Mouse (Mus musculus) kidney, postnatal 0 days (tissue): Measurements from ENCODE around the gene Faim2. TPM values are rescaled to one million over a fixed set of nuclear protein-coding genes. Genes with fewer than 3 reads are reported as not detected.

ENCODE experiments used
- ATAC-seq: fragments of 200-750 bp; cut with Nextera tagmentation; replicated peaks from 2 replicates; pipeline ENCODE4 v1.8.0; 2017; ENCODE audit warnings: low read depth, moderate number of reproducible peaks, moderate TSS enrichment, moderate library complexity; ENCODE audit not compliant: low FRiP score
- DNase-seq: peaks from one replicate; pipeline ENCODE4 v3.0.0-alpha.2; 2016; ENCODE audit warnings: low spot score
- H3K27ac ChIP-seq: fragments of 300-500 bp; sonication (generic); 2 replicates; pipeline ENCODE4 v1.5.1; 2014; ENCODE audit warnings: mild to moderate bottlenecking
- H3K27me3 ChIP-seq: fragments of 300-500 bp; sonication (generic); 2 replicates; pipeline ENCODE4 v1.6.1; 2014; ENCODE audit warnings: low read length, mixed read lengths; ENCODE audit not compliant: insufficient read depth
- H3K36me3 ChIP-seq: fragments of 300-500 bp; sonication (generic); 2 replicates; pipeline ENCODE4 v1.6.1; 2014; ENCODE audit warnings: low read length, mixed read lengths; ENCODE audit not compliant: insufficient read depth
- H3K4me1 ChIP-seq: fragments of 300-500 bp; sonication (generic); replicated peaks from 2 replicates; pipeline ENCODE4 v1.6.1; 2014; ENCODE audit warnings: antibody characterized with exemption, low read length, mixed read lengths; ENCODE audit not compliant: insufficient read depth
- H3K4me2 ChIP-seq: fragments of 300-500 bp; sonication (generic); 2 replicates; pipeline ENCODE4 v1.6.1; 2014; ENCODE audit warnings: mild to moderate bottlenecking, low read length, moderate library complexity, mixed read lengths
- H3K4me3 ChIP-seq: fragments of 300-500 bp; sonication (generic); replicated peaks from 2 replicates; pipeline ENCODE4 v1.5.1; 2014; ENCODE audit warnings: low read depth, low read length
- H3K9ac ChIP-seq: fragments of 300-500 bp; sonication (generic); 2 replicates; pipeline ENCODE4 v1.6.1; 2014; ENCODE audit warnings: low read depth, low read length
- H3K9me3 ChIP-seq: fragments of 300-500 bp; sonication (generic); replicated peaks from 2 replicates; pipeline ENCODE4 v1.6.1; 2016; ENCODE audit warnings: low read length, inconsistent platforms, mixed read lengths
- CTCF ChIP-seq: IDR thresholded peaks from 2 replicates; pipeline ENCODE4 v1.5.1; 2016; ENCODE audit warnings: antibody characterized with exemption, low read depth, mild to moderate bottlenecking, moderate library complexity
- WGBS: fragments of 180-500 bp; shearing (Covaris S2); extraction: QIAGEN DNeasy Blood & Tissue Kit; methylation state at CpG from one replicate; pipeline ENCODE4 v1.1.7; 2014; 5-methylcytosine and 5-hydroxymethylcytosine counted together
- polyA plus RNA-seq: library from polyadenylated mRNA; unstranded; fragments of >200 nt; fragmentation: Nextera tagmentation; extraction: Ambion mirVana; gene quantifications from 2 replicates; pipeline ENCODE4 v1.2.1, GENCODE M21; 2015

The Faim2 gene
- polyA plus RNA-seq, 1 experiment from 2014 or later = 0.26 TPM

GRCm38 (mm10) chr15:99473801-99474575 is 54.0 kb downstream of the Faim2 start:
- ATAC-seq = peak; percentile 69
- peak overlapping the region; percentile 69 for H3K4me2 ChIP-seq
- no peaks in the 10 kb centered on the region for H3K9me3 ChIP-seq
- no peak for TF ChIP-seq CTCF
- H3K9ac ChIP-seq = peak overlapping the region; percentile 78
- peak overlapping the region; percentile 61 for H3K4me3 ChIP-seq
- WGBS = 4% methylated on average over 38 of the region's 38 CpGs
- H3K27ac ChIP-seq = peak overlapping the region; percentile 85
- DNase-seq = peak; percentile 92
- H3K27me3 ChIP-seq = no peaks in the 10 kb centered on the region
- no peaks in the 10 kb centered on the region; the same call in 1 of the 2 replicates for H3K4me1 ChIP-seq
- no peaks in the 10 kb centered on the region for H3K36me3 ChIP-seq

- TF ChIP-seq CTCF = no peak
- ATAC-seq (no peak), DNase-seq (no peak)
- no peak overlapping the region for H3K27ac ChIP-seq
- H3K36me3 ChIP-seq = no peaks in the 10 kb centered on the region
- H3K9ac ChIP-seq = no peak overlapping the region
- no peak overlapping the region for H3K4me3 ChIP-seq
- WGBS = 85% methylated on average over 7 of the region's 7 CpGs
- no peak overlapping the region for H3K4me2 ChIP-seq
- H3K4me1 ChIP-seq = no peaks in the 10 kb centered on the region; the same call in 1 of the 2 replicates
- no peaks in the 10 kb centered on the region for H3K27me3 ChIP-seq
- no peaks in the 10 kb centered on the region for H3K9me3 ChIP-seq
These were observed 55.0 kb downstream of the Faim2 start for GRCm38 (mm10) chr15:99472972-99473371.

GRCm38 (mm10) chr15:99471677-99472063 is 56.3 kb downstream of the Faim2 start:
- Histone ChIP-seq H3K4me1 (no peaks in the 10 kb centered on the region; the same call in 1 of the 2 replicates), H3K27ac (no peak overlapping the region), H3K4me3 (no peak overlapping the region), H3K27me3 (no peaks in the 10 kb centered on the region), H3K36me3 (no peaks in the 10 kb centered on the region), H3K4me2 (no peak overlapping the region), H3K9me3 (no peaks in the 10 kb centered on the region), H3K9ac (no peak overlapping the region)
- TF ChIP-seq CTCF = no peak
- no peak for ATAC-seq
- WGBS = 66% methylated on average over 14 of the region's 14 CpGs
- no peak for DNase-seq

- Histone ChIP-seq H3K27ac (no peak overlapping the region), H3K4me1 (no peaks in the 10 kb centered on the region; the same call in 1 of the 2 replicates), H3K36me3 (no peaks in the 10 kb centered on the region), H3K9me3 (no peaks in the 10 kb centered on the region), H3K27me3 (no peaks in the 10 kb centered on the region), H3K9ac (no peak overlapping the region), H3K4me3 (no peak overlapping the region), H3K4me2 (peak overlapping the region; percentile 10; the same call in 1 of the 2 replicates)
- DNase-seq (peak; percentile 87), ATAC-seq (peak; percentile 45; the same call in 1 of the 2 replicates)
- peak; percentile 94 for TF ChIP-seq CTCF
- WGBS = 56% methylated on average over 17 of the region's 17 CpGs
These were observed 56.8 kb downstream of the Faim2 start for GRCm38 (mm10) chr15:99470971-99471676.

- 0 out of 2 replicates have a peak overlapping the region, but pooled peaks have one; percentile 15 for H3K27ac ChIP-seq
These were observed 57.7 kb downstream of the Faim2 start for GRCm38 (mm10) chr15:99470224-99470761.

GRCm38 (mm10) chr15:99469736-99470135 is 58.2 kb downstream of the Faim2 start:
- no peak overlapping the region for H3K4me2 ChIP-seq
- H3K27me3 ChIP-seq = no peaks in the 10 kb centered on the region
- ATAC-seq (no peak), DNase-seq (no peak)
- 76% methylated on average over 4 of the region's 4 CpGs for WGBS
- TF ChIP-seq CTCF = no peak
- H3K4me3 ChIP-seq = no peak overlapping the region
- no peaks in the 10 kb centered on the region for H3K4me1 ChIP-seq
- H3K27ac ChIP-seq = 0 out of 2 replicates have a peak overlapping the region, but pooled peaks have one; percentile 15
- no peaks in the 10 kb centered on the region for H3K36me3 ChIP-seq
- H3K9me3 ChIP-seq = no peaks in the 10 kb centered on the region
- H3K9ac ChIP-seq = no peak overlapping the region

More at GRCm38 (mm10) chr15:99470224-99470761, 57.7 kb downstream of the Faim2 start:
- Histone ChIP-seq H3K9ac (no peak overlapping the region), H3K9me3 (no peaks in the 10 kb centered on the region), H3K36me3 (no peaks in the 10 kb centered on the region), H3K4me3 (no peak overlapping the region), H3K27me3 (no peaks in the 10 kb centered on the region), H3K4me1 (no peaks in the 10 kb centered on the region; the same call in 1 of the 2 replicates), H3K4me2 (no peak overlapping the region)
- TF ChIP-seq CTCF = no peak
- ATAC-seq (no peak), DNase-seq (peak; percentile 36)
- 80% methylated on average over 31 of the region's 31 CpGs for WGBS
